Mouse (Mus musculus) frontal cortex, postnatal 25 days (tissue): ENCODE data around the gene Arhgef11.
A peak's percentile ranks its signal among the peaks of the same experiment; 100 is the strongest.

Source experiments
- DNase-seq, 2 experiments: peaks; one replicate each; pipeline ENCODE4 v3.0.0; 2022; ENCODE audit warnings: low spot score in 2 of 2

The Arhgef11 gene

GRCm38 (mm10) chr3:87761408-87762375 lies 144.3 kb downstream of the Arhgef11 start:
- DNase-seq: no peak

- no peak for DNase-seq
Measured at GRCm38 (mm10) chr3:87763202-87763601, 145.8 kb downstream of the Arhgef11 start.

GRCm38 (mm10) chr3:87763683-87764289 lies 146.4 kb downstream of the Arhgef11 start:
- DNase-seq: peak; percentile 64 to 68

- DNase-seq: no peak
Measured at GRCm38 (mm10) chr3:87764506-87764905, 147.1 kb downstream of the Arhgef11 start.

- no peak for DNase-seq
Measured at GRCm38 (mm10) chr3:87765091-87765490, 147.7 kb downstream of the Arhgef11 start.

- DNase-seq: no peak
Measured at GRCm38 (mm10) chr3:87765631-87766283, 148.4 kb downstream of the Arhgef11 start.

- DNase-seq: no peak
Measured at GRCm38 (mm10) chr3:87766284-87766667, 148.9 kb downstream of the Arhgef11 start.

GRCm38 (mm10) chr3:87767764-87768163 lies 150.4 kb downstream of the Arhgef11 start:
- no peak for DNase-seq

GRCm38 (mm10) chr3:87768431-87768830 lies 151.1 kb downstream of the Arhgef11 start:
- DNase-seq: no peak

GRCm38 (mm10) chr3:87768844-87769243 lies 151.5 kb downstream of the Arhgef11 start:
- peak; percentile 34 to 41 for DNase-seq

- no peak for DNase-seq
Measured at GRCm38 (mm10) chr3:87769506-87769905, 152.1 kb downstream of the Arhgef11 start.

GRCm38 (mm10) chr3:87770280-87770679 lies 152.9 kb downstream of the Arhgef11 start:
- no peak for DNase-seq

- no peak for DNase-seq
Measured at GRCm38 (mm10) chr3:87771088-87771487, 153.7 kb downstream of the Arhgef11 start.

- no peak for DNase-seq
Measured at GRCm38 (mm10) chr3:87778283-87778682, 160.9 kb downstream of the Arhgef11 start.

- DNase-seq: no peak
Measured at GRCm38 (mm10) chr3:87779086-87779485, 161.7 kb downstream of the Arhgef11 start.

GRCm38 (mm10) chr3:87783282-87784023 lies 166.1 kb downstream of the Arhgef11 start:
- no peak for DNase-seq

GRCm38 (mm10) chr3:87785156-87785555 lies 167.8 kb downstream of the Arhgef11 start:
- no peak for DNase-seq

- DNase-seq: no peak
Measured at GRCm38 (mm10) chr3:87785626-87786214, 168.4 kb downstream of the Arhgef11 start.
